Mouse (Mus musculus) adrenal gland, adult 2 months (tissue): ENCODE measurements around the gene Itgb3. TPM values are rescaled to one million over a fixed set of nuclear protein-coding genes. Genes with fewer than 3 reads are reported as not detected.
A peak's percentile ranks its signal among the peaks of the same experiment; 100 is the strongest.
"Not testable (repeated sequence)": the region's sequence is repeated elsewhere in the genome, so short reads cannot be mapped to it uniquely, and the experiment has no call there.

Experiments
- DNase-seq: peaks from one replicate; pipeline ENCODE4 v3.0.0; 2021
- long read RNA-seq: library from polyadenylated mRNA; stranded (forward); transcript quantifications from one replicate; pipeline ENCODE4 v2.0.0, GENCODE M21; 2021
- polyA plus RNA-seq: library from polyadenylated mRNA; depleted of rRNA; stranded (reverse); fragments of >200 nt; gene quantifications from 2 replicates; pipeline ENCODE4 v1.2.3, GENCODE M21; 2012; rRNA removed
- total RNA-seq, 2 experiments: library from RNA; stranded (reverse); gene quantifications; 2 replicates each; pipeline ENCODE4 v1.2.3; 2021

Gene Itgb3
- 10 to 100 TPM in 1 of 2 experiments, 1 to 10 TPM in 1; 4.9 to 11.2 TPM for total RNA-seq
- polyA plus RNA-seq: 3.3 and 3.7 TPM in 2 replicates
- long read RNA-seq, full-length matches to known transcripts: 1 of 4 reads
- long read RNA-seq, partial matches to known transcripts: 3 of 4 reads
- long read RNA-seq, other reads (novel, unspliced or antisense): 0 of 4 reads

GRCm38 (mm10) chr11:104607491-104608245, at the start of gene Itgb3:
TSS of gene Itgb3 (plus strand) at chr11:104608000.
- peak; percentile 86 for DNase-seq

GRCm38 (mm10) chr11:104558065-104558464, 49.7 kb upstream of the Itgb3 start:
- no peak for DNase-seq

- DNase-seq: peak; percentile 35
Observed at GRCm38 (mm10) chr11:104558651-104559403, 49.0 kb upstream of the Itgb3 start.

GRCm38 (mm10) chr11:104560971-104561370, 46.8 kb upstream of the Itgb3 start:
- DNase-seq: peak; percentile 35

GRCm38 (mm10) chr11:104563496-104563895, 44.3 kb upstream of the Itgb3 start:
- no peak for DNase-seq

GRCm38 (mm10) chr11:104565172-104565571, 42.6 kb upstream of the Itgb3 start:
- no peak for DNase-seq

GRCm38 (mm10) chr11:104566097-104566496, 41.7 kb upstream of the Itgb3 start:
- no peak for DNase-seq

- no peak for DNase-seq
Observed at GRCm38 (mm10) chr11:104566796-104567195, 41.0 kb upstream of the Itgb3 start.

- no peak for DNase-seq
Observed at GRCm38 (mm10) chr11:104567736-104568135, 40.1 kb upstream of the Itgb3 start.

- no peak for DNase-seq
Observed at GRCm38 (mm10) chr11:104568326-104568725, 39.5 kb upstream of the Itgb3 start.

GRCm38 (mm10) chr11:104570515-104570914, 37.3 kb upstream of the Itgb3 start:
- DNase-seq: not testable (repeated sequence)

- DNase-seq: peak; percentile 82
Observed at GRCm38 (mm10) chr11:104571373-104571772, 36.4 kb upstream of the Itgb3 start.

GRCm38 (mm10) chr11:104572091-104572490, 35.7 kb upstream of the Itgb3 start:
- no peak for DNase-seq

- no peak for DNase-seq
Observed at GRCm38 (mm10) chr11:104572566-104572965, 35.2 kb upstream of the Itgb3 start.

- DNase-seq: no peak
Observed at GRCm38 (mm10) chr11:104576772-104577612, 30.8 kb upstream of the Itgb3 start.

GRCm38 (mm10) chr11:104578074-104578473, 29.7 kb upstream of the Itgb3 start:
- no peak for DNase-seq

GRCm38 (mm10) chr11:104579084-104579483, 28.7 kb upstream of the Itgb3 start:
- DNase-seq: no peak

GRCm38 (mm10) chr11:104579575-104579974, 28.2 kb upstream of the Itgb3 start:
- DNase-seq: no peak

GRCm38 (mm10) chr11:104580091-104580490, 27.7 kb upstream of the Itgb3 start:
- DNase-seq: no peak

- DNase-seq: no peak
Observed at GRCm38 (mm10) chr11:104580606-104581005, 27.2 kb upstream of the Itgb3 start.

GRCm38 (mm10) chr11:104581446-104582307, 26.1 kb upstream of the Itgb3 start:
- DNase-seq: no peak
